25 mouse cellular contexts compared by ENCODE assay signal in genomic region chr10:96231309-96231708, GRCm38 (mm10).
A peak's percentile ranks its signal among the peaks of the same experiment; 100 is the strongest.
DNase-seq lines count a peak whose midpoint lies in the region; ATAC-seq and TF ChIP-seq lines count a peak whose summit lies in the region.
"Had no signal": no experiment of that assay in that cellular context is flagged by ENCODE, and none has a peak within 500 bp of the region (broad histone marks: within the 10 kb centered on the region; RNA-seq: fewer than 3 reads in every experiment).

No protein-coding gene starts in this region.

- no peak for TF ChIP-seq POLR2A in CH12.LX (IDR thresholded peaks at IDR 0.05; ENCODE audit: low read depth, low read length)
- no peak for TF ChIP-seq POLR2A in embryonic fibroblast, embryonic 13.5 days (IDR thresholded peaks at IDR 0.05; ENCODE audit: low read depth, low read length)

- 65% methylated on average over 6 of the region's 6 CpGs for WGBS in liver, embryonic 15.5 days (ENCODE audit: insufficient replicate concordance)
- WGBS in liver, embryonic 12.5 days (ENCODE audit: insufficient replicate concordance) = 68% methylated on average over 6 of the region's 6 CpGs

- H3K4me2 ChIP-seq in liver, embryonic 15.5 days = no peak overlapping the region
- H3K4me2 ChIP-seq in liver, embryonic 12.5 days = no peak overlapping the region
- H3K4me2 ChIP-seq in CH12.LX (ENCODE audit: insufficient read depth, low read depth, poor library complexity, severe bottlenecking) = no peak overlapping the region; the same call in 1 of the 2 replicates
- H3K4me2 ChIP-seq: embryonic facial prominence, embryonic 15.5 days; forebrain, embryonic 12.5 days; heart, embryonic 12.5 days; hindbrain, embryonic 14.5 days; intestine, embryonic 15.5 days had no signal

- H3K27me3 ChIP-seq in liver, embryonic 15.5 days = no peaks in the 10 kb centered on the region
- H3K27me3 ChIP-seq in liver, embryonic 12.5 days (replicated peaks) = no peaks in the 10 kb centered on the region
- H3K27me3 ChIP-seq in CH12.LX (replicated peaks) = no peaks in the 10 kb centered on the region
- H3K27me3 ChIP-seq: embryonic facial prominence, embryonic 15.5 days; forebrain, embryonic 12.5 days; heart, embryonic 12.5 days; intestine, embryonic 15.5 days had no signal

- H3K27ac ChIP-seq in liver, embryonic 15.5 days (replicated peaks) = peak overlapping the region; percentile 16
- no peak overlapping the region for H3K27ac ChIP-seq in liver, embryonic 12.5 days
- H3K27ac ChIP-seq in CH12.LX (ENCODE audit: insufficient read depth, low read depth) = no peak overlapping the region
- H3K27ac ChIP-seq in embryonic fibroblast, embryonic 13.5 days (ENCODE audit: insufficient read depth, low read length) = peak overlapping the region; percentile 10; the same call in 1 of the 2 replicates
- H3K27ac ChIP-seq: embryonic facial prominence, embryonic 15.5 days; forebrain, embryonic 12.5 days; gastrocnemius, adult 2 months; hindbrain, embryonic 10.5 days; hindbrain, embryonic 14.5 days; intestine, embryonic 15.5 days had no signal

- no peak for ATAC-seq in liver, embryonic 15.5 days (ENCODE audit: insufficient read depth)
- no peak for ATAC-seq in liver, embryonic 12.5 days
- no peak for ATAC-seq in cerebellum, adult (ENCODE audit: insufficient number of reproducible peaks, low FRiP score, low TSS enrichment)
- ATAC-seq: activated CD4-positive, CD25-positive, alpha-beta regulatory T cell, adult 4 months; forebrain, embryonic 16.5 days had no signal

- intact Hi-C loops in left cerebral cortex, postnatal 14 days (cut with DNase I) = no loop called here

- H3K79me2 ChIP-seq in CH12.LX (replicated peaks; ENCODE audit: control insufficient read depth, extremely low read depth, insufficient read depth, poor library complexity, severe bottlenecking) = no peaks in the 10 kb centered on the region

- no peak overlapping the region for H3K4me3 ChIP-seq in liver, embryonic 15.5 days (replicated peaks)
- no peak overlapping the region for H3K4me3 ChIP-seq in liver, embryonic 12.5 days
- no peak overlapping the region for H3K4me3 ChIP-seq in CH12.LX (replicated peaks in 1 of 3; ENCODE audit: low read depth in 2 of 3, low read length in 2 of 3, poor library complexity in 1 of 3)
- H3K4me3 ChIP-seq in embryonic fibroblast, embryonic 13.5 days (ENCODE audit: insufficient read depth, low read length) = no peak overlapping the region
- H3K4me3 ChIP-seq: embryonic facial prominence, embryonic 15.5 days; forebrain, embryonic 12.5 days; gastrocnemius, adult 2 months; heart, embryonic 12.5 days; hindbrain, embryonic 10.5 days; intestine, embryonic 15.5 days had no signal

- TF ChIP-seq EP300 in CH12.LX (IDR thresholded peaks at IDR 0.05; ENCODE audit: low read length) = peak; percentile 50; the same call in 1 of the 2 replicates

- TF ChIP-seq CTCF in CH12.LX (conservative IDR thresholded peaks at IDR 0.05 in 1 of 2, IDR thresholded peaks at IDR 0.05 in 1 of 2; ENCODE audit: low read depth in 2 of 2, low read length in 2 of 2) = no peak
- no peak for TF ChIP-seq CTCF in embryonic fibroblast, embryonic 13.5 days (IDR thresholded peaks at IDR 0.05; ENCODE audit: borderline replicate concordance, insufficient read depth, low read length)

- H3K36me3 ChIP-seq in liver, embryonic 15.5 days (replicated peaks) = no peaks in the 10 kb centered on the region
- no peaks in the 10 kb centered on the region for H3K36me3 ChIP-seq in liver, embryonic 12.5 days
- H3K36me3 ChIP-seq in CH12.LX (replicated peaks in 1 of 2; ENCODE audit: control insufficient read depth in 1 of 2, insufficient read depth in 1 of 2, low read length in 1 of 2) = no peaks in the 10 kb centered on the region
- H3K36me3 ChIP-seq: embryonic facial prominence, embryonic 15.5 days; forebrain, embryonic 12.5 days; heart, embryonic 12.5 days; hindbrain, embryonic 10.5 days; intestine, embryonic 15.5 days had no signal

- in situ Hi-C loops in CH12.LX (cut with MboI; ENCODE audit: low pct_ligation_motif_present, low pct_unique_long_range_greater_than_20kb, low sequenced_read_pairs) = no loop called here

- no peaks in the 10 kb centered on the region for H3K9me3 ChIP-seq in liver, embryonic 15.5 days (replicated peaks)
- no peaks in the 10 kb centered on the region for H3K9me3 ChIP-seq in liver, embryonic 12.5 days (replicated peaks)
- H3K9me3 ChIP-seq in CH12.LX (replicated peaks; ENCODE audit: low read length) = no peaks in the 10 kb centered on the region
- H3K9me3 ChIP-seq: embryonic facial prominence, embryonic 15.5 days; forebrain, embryonic 12.5 days; hindbrain, embryonic 10.5 days; intestine, embryonic 15.5 days had no signal

- no peak for TF ChIP-seq RAD21 in CH12.LX (IDR thresholded peaks at IDR 0.05; ENCODE audit: low read depth, low read length)

- dilution Hi-C loops in CH12.LX (cut with MboI; ENCODE audit: extremely low pct_ligation_motif_present, extremely low pct_unique_long_range_greater_than_20kb, low sequenced_read_pairs) = no loop called here

- DNase-seq in 3T3-L1 (ENCODE audit: low read depth, low spot score) = peak; percentile 77
- DNase-seq in CH12.LX (ENCODE audit: extremely low read depth) = no peak
- DNase-seq in frontal cortex, postnatal 14 days (ENCODE audit: low spot score in 2 of 2) = no peak
- no peak for DNase-seq in left cerebral cortex, postnatal 14 days (ENCODE audit: low spot score in 2 of 2)
- DNase-seq: adrenal gland, postnatal 14 days; B cell, adult 2 months; cerebellum, adult 2 months; cerebellum, postnatal 14 days; embryo, embryonic 11 days; gastrocnemius, adult 2 months; gastrocnemius, postnatal 25 days; heart, adult 18-20 months; kidney, adult 2 months had no signal

- no peak overlapping the region for H3K9ac ChIP-seq in liver, embryonic 15.5 days
- H3K9ac ChIP-seq in liver, embryonic 12.5 days = no peak overlapping the region
- H3K9ac ChIP-seq in CH12.LX (ENCODE audit: insufficient read depth, low read depth) = no peak overlapping the region
- H3K9ac ChIP-seq: embryonic facial prominence, embryonic 15.5 days; forebrain, embryonic 12.5 days; heart, embryonic 12.5 days; hindbrain, embryonic 14.5 days; intestine, embryonic 15.5 days had no signal

- 0 out of 2 replicates have a peak, but pooled peaks cover 9% of the 10 kb centered on the region for H3K4me1 ChIP-seq in liver, embryonic 15.5 days (replicated peaks)
- peaks cover 6% of the 10 kb centered on the region; the same call in 1 of the 2 replicates for H3K4me1 ChIP-seq in liver, embryonic 12.5 days
- peaks cover 11% of the 10 kb centered on the region in 2 experiments for H3K4me1 ChIP-seq in CH12.LX (ENCODE audit: control insufficient read depth in 1 of 2, insufficient read depth in 2 of 2)
- peaks cover 3% of the 10 kb centered on the region for H3K4me1 ChIP-seq in embryonic fibroblast, embryonic 13.5 days (ENCODE audit: control insufficient read depth, insufficient read depth, low read length)
- H3K4me1 ChIP-seq: forebrain, embryonic 12.5 days had no signal

TF ChIP-seq in CH12.LX, 34 proteins besides CTCF, POLR2A, EP300 and RAD21:
- TF ChIP-seq TCF12 (IDR thresholded peaks at IDR 0.05; ENCODE audit: low read depth, low read length) = peak; percentile 42; the same call in 1 of the 2 replicates
- TF ChIP-seq JUND (conservative IDR thresholded peaks at IDR 0.05; ENCODE audit: low read depth, low read length) = 0 out of 2 replicates have a peak, but pooled peaks have one; percentile 29
- TF ChIP-seq JUN (IDR thresholded peaks at IDR 0.05; ENCODE audit: insufficient read depth, low read depth, low read length) = 0 out of 2 replicates have a peak, but pooled peaks have one; percentile 32
- TF ChIP-seq MEF2A (IDR thresholded peaks at IDR 0.05; ENCODE audit: borderline replicate concordance, low read depth, low read length) = peak; percentile 91
- peak; percentile 44 for TF ChIP-seq ETS1 (conservative IDR thresholded peaks at IDR 0.05; ENCODE audit: low read depth, low read length)
- TF ChIP-seq ZKSCAN1 (IDR thresholded peaks at IDR 0.05; ENCODE audit: borderline replicate concordance, low read depth, low read length) = no peak
- peak; percentile 64; the same call in 1 of the 2 replicates for TF ChIP-seq IRF4 (IDR thresholded peaks at IDR 0.05; ENCODE audit: low read depth, low read length)
- no peak for TF ChIP-seq CHD1 (IDR thresholded peaks at IDR 0.05; ENCODE audit: low read depth, low read length)
TF ChIP-seq in CH12.LX: peak in this region for 6.

Comparison
In these comparisons a context has a peak if more than half of its experiments do, and no peak if none do; other contexts are left out.
1. H3K27ac ChIP-seq: peak in liver, embryonic 15.5 days (single experiment) and embryonic fibroblast, embryonic 13.5 days (single experiment); none in liver, embryonic 12.5 days (single experiment) and CH12.LX (single experiment).